Mouse (Mus musculus) hindbrain, embryonic 11.5 days (tissue): ENCODE results near the gene Tmem132e. TPM values are rescaled to one million over a fixed set of nuclear protein-coding genes. Genes with fewer than 3 reads are reported as not detected.

Experiments used
- ATAC-seq: fragments of 200-750 bp; cut with Nextera tagmentation; 2 replicates; pipeline ENCODE4 v1.8.0; 2017; ENCODE audit warnings: mild to moderate bottlenecking, moderate TSS enrichment, moderate library complexity; ENCODE audit not compliant: low FRiP score
- DNase-seq: peaks from one replicate; pipeline ENCODE4 v3.0.0-alpha.2; 2015; ENCODE audit warnings: low spot score
- H3K27ac ChIP-seq: fragments of 300-500 bp; sonication (generic); 2 replicates; pipeline ENCODE4 v1.5.1; 2014; ENCODE audit warnings: mild to moderate bottlenecking, low read depth, low read length
- H3K27me3 ChIP-seq: fragments of 300-500 bp; sonication (generic); 2 replicates; pipeline ENCODE4 v1.6.1; 2014; ENCODE audit warnings: mild to moderate bottlenecking, low read length, moderate library complexity, mixed read lengths; ENCODE audit not compliant: control insufficient read depth, insufficient read depth
- H3K36me3 ChIP-seq: fragments of 300-500 bp; sonication (generic); 2 replicates; pipeline ENCODE4 v1.6.1; 2014; ENCODE audit warnings: mild to moderate bottlenecking, low read length, moderate library complexity, mixed read lengths; ENCODE audit not compliant: control insufficient read depth, insufficient read depth
- H3K4me1 ChIP-seq: fragments of 300-500 bp; sonication (generic); replicated peaks from 2 replicates; pipeline ENCODE4 v1.6.1; 2014; ENCODE audit warnings: low read length, mixed read lengths; ENCODE audit not compliant: control insufficient read depth, insufficient read depth
- H3K4me2 ChIP-seq: fragments of 300-500 bp; sonication (generic); replicated peaks from 2 replicates; pipeline ENCODE4 v1.6.1; 2014; ENCODE audit warnings: mild to moderate bottlenecking, low read depth, low read length
- H3K4me3 ChIP-seq: fragments of 300-500 bp; sonication (generic); 2 replicates; pipeline ENCODE4 v1.5.1; 2014; ENCODE audit warnings: low read depth, low read length
- H3K9ac ChIP-seq: fragments of 300-500 bp; sonication (generic); 2 replicates; pipeline ENCODE4 v1.6.1; 2014; ENCODE audit warnings: low read depth, low read length
- H3K9me3 ChIP-seq: fragments of 300-500 bp; sonication (generic); 2 replicates; pipeline ENCODE4 v1.6.1; 2016; ENCODE audit warnings: low read length; ENCODE audit not compliant: control insufficient read depth
- WGBS: fragments of 180-500 bp; shearing (Covaris S2); extraction: QIAGEN DNeasy Blood & Tissue Kit; methylation state at CpG from one replicate; pipeline ENCODE4 v1.1.7; 2014; 5-methylcytosine and 5-hydroxymethylcytosine counted together
- polyA plus RNA-seq: library from polyadenylated mRNA; unstranded; fragments of >200 nt; fragmentation: Nextera tagmentation; extraction: Ambion mirVana; gene quantifications from 2 replicates; pipeline ENCODE4 v1.2.1, GENCODE M21; 2014

Gene Tmem132e
- polyA plus RNA-seq, 1 experiment from 2014 or later, result 1.5 TPM

DNA sequence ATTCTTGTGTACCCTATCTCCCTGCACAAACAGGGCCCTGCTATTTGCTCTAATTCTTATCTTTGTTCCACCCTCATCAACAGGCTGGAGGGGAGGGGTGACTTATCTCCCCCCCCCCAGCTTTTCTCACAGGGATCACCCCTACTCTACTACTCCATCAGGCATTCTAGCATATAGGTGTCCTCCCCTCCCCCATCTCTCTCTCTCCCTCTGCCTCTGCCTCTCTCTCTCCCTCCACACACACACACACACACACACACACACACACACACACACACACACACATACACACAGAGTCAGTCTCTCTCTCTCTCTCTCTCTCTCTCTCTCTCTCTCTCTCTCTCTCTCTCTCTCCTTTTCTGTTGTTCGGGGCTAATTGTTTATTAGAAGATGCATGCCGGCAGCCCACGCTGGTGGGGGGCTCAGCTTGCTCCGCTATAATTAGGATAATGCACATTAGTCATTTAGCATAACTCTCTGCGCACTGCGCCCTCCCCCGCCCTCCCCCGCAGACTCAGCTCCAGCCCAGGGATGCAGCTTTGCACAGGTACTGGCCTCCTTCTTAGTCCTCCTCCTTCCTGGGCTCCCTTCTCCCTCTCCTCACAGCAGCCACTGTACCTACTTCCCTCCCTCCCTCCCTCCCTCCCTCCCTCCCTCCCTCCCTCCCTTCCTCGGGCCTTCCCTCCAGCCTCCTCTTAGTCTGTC is 29.8 kb downstream of the Tmem132e start:
- DNase-seq, result no peak
- H3K9ac ChIP-seq, result no peak overlapping the region
- H3K9me3 ChIP-seq, result no peaks in the 10 kb centered on the region
- peaks cover 3% of the 10 kb centered on the region; the same call in 1 of the 2 replicates for H3K27me3 ChIP-seq
- peaks cover under 1% of the 10 kb centered on the region for H3K4me1 ChIP-seq
- H3K4me2 ChIP-seq, result no peak overlapping the region
- H3K4me3 ChIP-seq, result no peak overlapping the region
- WGBS, result 22% methylated on average over 7 of the region's 9 CpGs
- ATAC-seq, result no peak
- H3K36me3 ChIP-seq, result no peaks in the 10 kb centered on the region
- H3K27ac ChIP-seq, result no peak overlapping the region

DNA sequence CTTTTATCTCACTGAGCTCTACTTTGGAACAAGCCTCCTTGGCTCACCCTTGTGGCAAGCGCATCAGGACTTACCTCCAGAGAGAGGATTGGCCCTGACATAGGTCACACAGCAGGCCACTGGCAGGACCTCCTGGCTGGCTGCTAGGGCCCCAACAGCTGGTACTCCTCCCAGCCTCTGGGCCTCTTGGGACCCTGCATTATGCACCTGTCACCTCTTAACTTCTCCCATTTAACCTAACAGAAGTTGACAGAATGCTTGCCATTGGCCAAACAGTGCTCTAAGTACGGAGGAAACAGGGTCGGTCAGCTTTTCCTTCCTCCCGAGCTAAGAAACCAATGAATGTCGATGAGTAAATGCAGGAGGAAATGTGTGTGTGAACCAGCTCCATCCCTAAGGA is 33.2 kb downstream of the Tmem132e start:
- Histone ChIP-seq H3K9me3 (no peaks in the 10 kb centered on the region), H3K36me3 (no peaks in the 10 kb centered on the region), H3K4me1 (peaks cover 4% of the 10 kb centered on the region), H3K9ac (no peak overlapping the region), H3K4me3 (no peak overlapping the region), H3K27ac (no peak overlapping the region), H3K4me2 (no peak overlapping the region), H3K27me3 (no peaks in the 10 kb centered on the region; the same call in 1 of the 2 replicates)
- WGBS, result 62% methylated on average over 5 of the region's 5 CpGs
- DNase-seq (peak; percentile 31), ATAC-seq (no peak)

DNA sequence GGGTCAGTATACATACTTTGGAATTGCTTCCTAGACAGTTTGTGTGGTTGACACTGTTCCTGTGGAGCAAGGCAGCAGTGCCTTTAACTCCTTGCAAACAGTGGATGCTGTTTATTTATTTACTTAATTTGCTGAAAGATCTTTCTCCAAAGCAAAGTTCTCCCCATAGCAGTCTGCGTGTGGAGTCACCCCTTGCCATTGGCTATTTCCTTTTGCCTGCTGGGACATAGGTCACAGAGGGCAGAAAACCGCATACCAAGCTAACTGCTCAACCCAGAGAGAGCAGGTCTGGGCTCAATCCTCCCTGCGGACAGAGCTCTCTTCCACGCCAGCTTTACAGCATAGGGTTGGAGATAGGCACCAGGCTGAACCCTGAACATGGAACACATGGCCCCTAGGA is 34.8 kb downstream of the Tmem132e start:
- 27% methylated on average over 4 of the region's 4 CpGs for WGBS
- Histone ChIP-seq H3K9me3 (no peaks in the 10 kb centered on the region), H3K36me3 (no peaks in the 10 kb centered on the region), H3K4me1 (peaks cover 4% of the 10 kb centered on the region), H3K27ac (no peak overlapping the region), H3K9ac (no peak overlapping the region), H3K4me3 (no peak overlapping the region), H3K27me3 (no peaks in the 10 kb centered on the region), H3K4me2 (no peak overlapping the region)
- DNase-seq (no peak), ATAC-seq (no peak)

DNA sequence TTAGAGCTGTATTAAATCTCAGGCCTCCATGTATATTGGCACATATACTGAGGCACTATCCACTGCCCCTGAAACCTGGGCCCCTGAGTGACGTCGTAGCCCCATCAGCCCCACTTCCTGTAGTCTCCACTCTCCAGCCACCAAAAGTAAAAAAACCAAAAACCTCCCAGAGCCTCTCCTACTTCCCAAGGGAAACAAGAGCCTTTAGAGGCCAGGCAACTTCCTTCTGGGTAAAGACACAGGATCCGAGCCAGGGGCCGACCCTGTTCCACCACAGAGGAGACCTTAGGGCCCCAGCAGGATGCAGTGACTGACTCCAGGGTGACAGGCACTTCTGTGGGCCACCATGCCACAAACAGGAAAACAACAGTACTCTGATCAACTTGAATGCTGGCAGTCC is 40.1 kb downstream of the Tmem132e start:
- H3K4me1 ChIP-seq, result 0 out of 2 replicates have a peak, but pooled peaks cover under 1% of the 10 kb centered on the region
- no peak overlapping the region for H3K27ac ChIP-seq
- no peak overlapping the region for H3K4me3 ChIP-seq
- no peaks in the 10 kb centered on the region for H3K9me3 ChIP-seq
- peaks cover 15% of the 10 kb centered on the region for H3K27me3 ChIP-seq
- no peak for ATAC-seq
- WGBS, result 71% methylated on average over 4 of the region's 4 CpGs
- H3K9ac ChIP-seq, result no peak overlapping the region
- no peak overlapping the region for H3K4me2 ChIP-seq
- no peaks in the 10 kb centered on the region for H3K36me3 ChIP-seq
- no peak for DNase-seq

DNA sequence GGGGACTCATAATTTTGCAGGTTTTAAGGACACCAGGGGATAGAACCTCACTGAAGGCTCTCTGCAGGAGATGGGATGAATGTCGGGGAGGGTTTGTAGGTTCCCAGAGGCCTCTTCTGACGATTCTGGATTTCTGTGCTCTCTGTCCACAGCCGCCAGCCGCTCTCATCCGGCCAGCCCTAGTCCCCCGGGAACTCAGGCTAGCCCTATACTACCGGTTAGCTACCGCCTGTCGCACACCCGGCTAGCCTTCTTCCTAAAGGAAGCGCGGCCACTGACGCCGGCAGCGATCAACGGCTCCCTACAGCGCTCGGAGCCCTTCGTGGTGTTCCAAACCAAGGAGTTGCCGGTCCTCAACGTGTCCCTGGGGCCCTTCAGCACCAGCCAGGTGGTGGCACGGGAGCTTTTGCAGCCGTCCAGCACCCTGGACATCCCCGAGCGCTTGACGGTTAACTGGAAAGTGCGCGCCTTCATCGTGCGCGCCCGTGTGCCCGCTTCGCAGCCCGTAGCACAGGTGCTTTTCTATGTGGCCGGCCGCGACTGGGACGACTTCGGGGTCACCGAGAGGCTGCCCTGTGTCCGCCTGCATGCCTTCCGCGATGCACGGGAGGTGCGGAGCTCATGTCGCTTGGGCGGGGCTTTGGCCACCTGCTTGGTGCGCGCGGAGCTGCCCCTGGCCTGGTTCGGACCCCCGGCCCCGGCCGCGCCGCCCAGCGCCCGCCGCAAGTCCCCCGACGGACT is 45.6 kb downstream of the Tmem132e start:
- H3K27me3 ChIP-seq, result peaks cover 41% of the 10 kb centered on the region
- H3K4me2 ChIP-seq, result peak overlapping the region; percentile 73
- ATAC-seq, result no peak
- no peaks in the 10 kb centered on the region for H3K36me3 ChIP-seq
- DNase-seq, result peak; percentile 47
- 2% methylated on average over 55 of the region's 62 CpGs for WGBS
- peaks cover 7% of the 10 kb centered on the region; the same call in 1 of the 2 replicates for H3K4me1 ChIP-seq
- no peak overlapping the region for H3K27ac ChIP-seq
- H3K4me3 ChIP-seq, result peak overlapping the region; percentile 32
- H3K9ac ChIP-seq, result peak overlapping the region; percentile 34; the same call in 1 of the 2 replicates
- H3K9me3 ChIP-seq, result no peaks in the 10 kb centered on the region

DNA sequence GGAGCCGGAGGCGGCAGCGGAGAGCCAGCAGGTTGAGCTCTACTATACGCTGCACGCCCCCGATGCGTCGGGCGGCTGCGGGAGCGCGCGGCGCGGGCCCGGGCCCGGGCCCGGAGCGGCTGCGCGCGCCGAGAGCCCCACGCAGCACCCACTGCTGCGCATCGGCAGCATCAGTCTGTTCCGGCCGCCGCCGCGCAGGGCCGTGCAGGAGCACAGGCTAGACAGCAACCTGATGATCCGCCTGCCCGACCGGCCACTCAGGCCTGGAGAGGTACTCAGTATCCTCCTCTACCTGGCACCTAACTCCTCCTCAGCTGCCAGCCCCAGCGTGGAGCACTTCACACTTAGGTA is 46.1 kb downstream of the Tmem132e start:
- ATAC-seq (no peak), DNase-seq (peak; percentile 29)
- Histone ChIP-seq H3K4me3 (peak overlapping the region; percentile 32), H3K27ac (no peak overlapping the region), H3K36me3 (no peaks in the 10 kb centered on the region), H3K9me3 (no peaks in the 10 kb centered on the region), H3K4me2 (peak overlapping the region; percentile 73), H3K4me1 (peaks cover 7% of the 10 kb centered on the region; the same call in 1 of the 2 replicates), H3K27me3 (peaks cover 41% of the 10 kb centered on the region), H3K9ac (peak overlapping the region; percentile 34; the same call in 1 of the 2 replicates)
- under 1% methylated on average over 36 of the region's 36 CpGs for WGBS

DNA sequence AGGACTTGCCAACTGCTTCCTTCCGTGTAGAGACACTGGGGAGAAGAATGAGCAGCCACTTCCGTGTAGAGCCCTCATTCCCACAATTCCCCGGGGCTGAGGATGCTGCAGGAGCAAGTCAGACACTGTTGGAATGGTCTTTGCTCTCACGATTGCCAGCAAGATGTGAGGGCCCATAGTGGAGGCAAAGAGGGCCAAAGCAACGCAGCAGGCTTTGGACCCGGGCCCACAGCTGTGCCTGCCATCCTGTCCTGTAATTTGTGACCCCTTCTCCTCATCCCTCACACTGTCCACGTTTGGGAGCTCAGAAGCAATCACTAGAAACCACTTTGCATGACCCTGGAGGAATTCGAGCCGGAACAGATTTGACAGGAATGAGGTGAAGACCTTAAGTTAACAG is 59.8 kb downstream of the Tmem132e start:
- Histone ChIP-seq H3K9me3 (no peaks in the 10 kb centered on the region), H3K4me1 (no peaks in the 10 kb centered on the region), H3K27me3 (no peaks in the 10 kb centered on the region; the same call in 1 of the 2 replicates), H3K4me2 (no peak overlapping the region), H3K27ac (no peak overlapping the region), H3K4me3 (no peak overlapping the region), H3K9ac (no peak overlapping the region), H3K36me3 (no peaks in the 10 kb centered on the region)
- DNase-seq (no peak), ATAC-seq (no peak)
- 82% methylated on average over 9 of the region's 9 CpGs for WGBS

DNA sequence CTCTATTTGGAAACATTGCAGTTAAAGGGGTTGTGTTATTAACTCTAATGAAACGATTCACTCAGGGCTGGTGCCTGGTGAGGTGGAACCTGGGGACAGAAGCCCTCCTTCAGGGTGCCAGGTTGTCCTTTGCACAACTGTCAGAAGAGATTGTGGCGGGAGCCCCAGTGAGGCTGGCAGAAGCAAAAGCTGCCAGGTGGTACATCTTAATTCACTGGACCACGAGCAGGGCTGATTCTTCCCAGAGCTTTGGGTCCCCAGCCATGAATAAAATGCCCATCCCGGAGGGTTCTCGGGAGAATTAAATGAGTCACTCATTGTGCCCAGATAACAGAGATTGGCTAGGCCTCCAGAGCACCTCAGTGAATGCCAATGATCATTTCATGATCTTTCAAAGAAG is 63.8 kb downstream of the Tmem132e start:
- Histone ChIP-seq H3K27me3 (no peaks in the 10 kb centered on the region), H3K4me3 (no peak overlapping the region), H3K9me3 (no peaks in the 10 kb centered on the region), H3K4me1 (no peaks in the 10 kb centered on the region), H3K4me2 (no peak overlapping the region), H3K27ac (no peak overlapping the region), H3K36me3 (no peaks in the 10 kb centered on the region), H3K9ac (no peak overlapping the region)
- no peak for ATAC-seq
- 68% methylated on average over 5 of the region's 5 CpGs for WGBS
- DNase-seq, result no peak

DNA sequence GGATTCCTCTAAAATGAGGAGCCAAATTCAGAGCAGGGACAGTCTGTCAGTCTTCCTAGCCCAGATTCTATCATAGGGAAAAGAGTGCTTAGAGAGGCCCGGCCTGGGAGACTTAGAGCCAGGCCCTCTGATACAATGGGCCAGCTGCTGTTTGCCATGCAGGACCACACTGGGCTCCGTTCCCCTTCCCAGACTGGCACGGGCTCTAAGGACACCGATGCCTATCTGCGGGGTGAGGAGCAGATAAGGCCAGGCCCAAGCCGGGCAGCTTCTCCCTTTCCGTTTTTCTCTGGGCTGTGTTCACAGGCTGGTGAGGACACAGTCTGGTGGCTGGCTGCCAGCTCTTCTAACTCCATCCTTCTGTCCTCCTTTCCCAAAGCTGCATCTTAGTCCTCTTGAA is 64.5 kb downstream of the Tmem132e start:
- H3K4me2 ChIP-seq, result no peak overlapping the region
- no peak overlapping the region for H3K27ac ChIP-seq
- WGBS, result 73% methylated on average over 7 of the region's 7 CpGs
- H3K9me3 ChIP-seq, result no peaks in the 10 kb centered on the region
- ATAC-seq (no peak), DNase-seq (no peak)
- no peaks in the 10 kb centered on the region for H3K36me3 ChIP-seq
- H3K27me3 ChIP-seq, result no peaks in the 10 kb centered on the region
- no peak overlapping the region for H3K9ac ChIP-seq
- H3K4me3 ChIP-seq, result no peak overlapping the region
- H3K4me1 ChIP-seq, result no peaks in the 10 kb centered on the region
